Mouse (Mus musculus) ES-Bruce4 (cell line): ENCODE measurements around the gene Astn2.

Experiments used
- CTCF ChIP-seq: IDR thresholded peaks from one replicate; pipeline ENCODE4 v1.8.1; 2011; ENCODE audit warnings: low read depth, low read length
- POLR2A ChIP-seq: IDR thresholded peaks from one replicate; pipeline ENCODE4 v1.8.1; 2011; ENCODE audit warnings: low read length; ENCODE audit not compliant: insufficient read depth

DNA sequence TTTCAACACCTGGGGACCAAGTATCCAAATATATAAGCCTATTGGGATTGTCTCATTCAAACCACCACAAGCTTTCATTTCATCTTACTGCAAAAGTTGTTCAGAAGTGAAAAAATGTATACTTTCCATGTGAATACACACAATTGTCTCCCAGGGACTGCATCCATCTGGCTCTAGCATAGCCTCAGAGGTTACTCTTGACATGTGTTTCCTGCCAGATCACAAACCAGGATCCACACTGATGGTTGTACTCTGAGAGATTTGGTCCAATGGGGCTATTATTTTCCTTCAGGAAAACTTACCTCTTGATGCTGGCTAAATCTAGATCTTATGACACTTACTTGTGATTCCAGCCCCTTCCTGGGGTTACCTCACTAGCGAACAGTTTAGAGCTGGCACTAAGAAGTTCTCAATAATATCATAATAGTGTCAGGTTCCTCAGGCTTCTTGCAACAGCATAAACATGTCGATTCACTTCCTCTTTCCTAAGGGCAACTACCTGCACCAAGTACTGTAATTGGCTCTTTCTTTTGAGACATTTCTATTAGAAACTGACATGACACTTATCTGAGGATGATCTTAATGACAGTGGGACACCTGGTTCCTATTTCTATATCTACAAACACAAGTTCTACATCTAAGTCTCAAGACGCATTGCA, 361.3 kb downstream of the Astn2 start:
- TF ChIP-seq CTCF (no peak), POLR2A (no peak)
